Mouse (Mus musculus) forebrain, postnatal 0 days (tissue): ENCODE results near the gene Rpl38. TPM values are rescaled to one million over a fixed set of nuclear protein-coding genes. Genes with fewer than 3 reads are reported as not detected.

Experiments used
- ATAC-seq: fragments of 200-750 bp; cut with Nextera tagmentation; 2 replicates; pipeline ENCODE4 v1.8.0; 2017; ENCODE audit warnings: mild to moderate bottlenecking, moderate library complexity
- DNase-seq: peaks from one replicate; pipeline ENCODE4 v3.0.0-alpha.2; 2015
- H3K27ac ChIP-seq: fragments of 300-500 bp; sonication (generic); 2 replicates; pipeline ENCODE4 v1.5.1; 2014; ENCODE audit warnings: low read depth, mild to moderate bottlenecking, antibody characterized with exemption, low read length, moderate library complexity, mixed read lengths
- H3K27me3 ChIP-seq: fragments of 300-500 bp; sonication (generic); 2 replicates; pipeline ENCODE4 v1.6.1; 2014; ENCODE audit warnings: mild to moderate bottlenecking, low read length, mixed read lengths; ENCODE audit not compliant: insufficient read depth
- H3K36me3 ChIP-seq: fragments of 300-500 bp; sonication (generic); 2 replicates; pipeline ENCODE4 v1.6.1; 2014; ENCODE audit warnings: mild to moderate bottlenecking, moderate library complexity; ENCODE audit not compliant: insufficient read depth
- H3K4me1 ChIP-seq: fragments of 300-500 bp; sonication (generic); 2 replicates; pipeline ENCODE4 v1.6.1; 2014; ENCODE audit warnings: antibody characterized with exemption; ENCODE audit not compliant: insufficient read depth
- H3K4me2 ChIP-seq: fragments of 300-500 bp; sonication (generic); 2 replicates; pipeline ENCODE4 v1.6.1; 2014; ENCODE audit warnings: low read depth, mild to moderate bottlenecking, moderate library complexity
- H3K4me3 ChIP-seq: fragments of 300-500 bp; sonication (generic); 2 replicates; pipeline ENCODE4 v1.5.1; 2014; ENCODE audit warnings: low read depth, low read length, mixed read lengths
- H3K9ac ChIP-seq: fragments of 300-500 bp; sonication (generic); 2 replicates; pipeline ENCODE4 v1.6.1; 2014; ENCODE audit warnings: mild to moderate bottlenecking
- H3K9me3 ChIP-seq: fragments of 300-500 bp; sonication (generic); 2 replicates; pipeline ENCODE4 v1.6.1; 2016; ENCODE audit warnings: low read length
- CTCF ChIP-seq: sonication (generic); IDR thresholded peaks from 2 replicates; pipeline ENCODE4 v1.5.1; 2016; ENCODE audit warnings: antibody characterized with exemption, control low read depth, low read depth
- WGBS: fragments of 180-500 bp; shearing (Covaris S2); extraction: QIAGEN DNeasy Blood & Tissue Kit; methylation state at CpG from one replicate; pipeline ENCODE4 v1.1.7; 2014; 5-methylcytosine and 5-hydroxymethylcytosine counted together
- polyA plus RNA-seq: library from polyadenylated mRNA; unstranded; fragments of >200 nt; fragmentation: Nextera tagmentation; extraction: Ambion mirVana; gene quantifications from 2 replicates; pipeline ENCODE4 v1.2.1, GENCODE M21; 2015
- total RNA-seq: library from RNA; depleted of rRNA; stranded (reverse); fragments of >200 nt; gene quantifications from 2 replicates; pipeline ENCODE4 v1.2.3, GENCODE M21; 2014

The Rpl38 gene
- total and polyA plus RNA-seq, 2 experiments from 2014 or later: 1,003 to 1,173 TPM

DNA sequence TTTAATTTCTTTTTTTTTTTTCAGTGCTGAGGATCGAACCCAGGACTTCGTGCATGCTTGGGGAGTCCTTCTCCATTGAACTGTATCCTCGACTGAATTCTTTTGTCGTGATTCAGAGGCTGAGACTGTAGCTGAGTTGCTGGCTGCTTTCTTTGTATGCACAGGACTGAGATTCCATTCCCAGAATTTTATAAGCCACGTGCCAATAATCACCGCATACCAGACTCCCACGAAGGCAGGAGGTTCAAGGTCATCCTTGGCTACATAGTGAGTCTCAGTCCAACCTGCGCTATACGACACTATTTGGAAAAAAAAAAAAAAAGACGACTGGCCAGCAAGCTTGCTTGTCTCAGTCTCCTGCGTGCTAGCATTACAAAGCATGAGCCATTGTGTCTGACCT lies 25.4 kb upstream of the Rpl38 start:
- H3K9me3 ChIP-seq: 0 out of 2 replicates have a peak, but pooled peaks cover 5% of the 10 kb centered on the region
- no peak for ATAC-seq
- H3K4me2 ChIP-seq: no peak overlapping the region
- TF ChIP-seq CTCF: no peak
- no peak for DNase-seq
- H3K27ac ChIP-seq: no peak overlapping the region
- 74% methylated on average over 11 of the region's 11 CpGs for WGBS
- no peaks in the 10 kb centered on the region for H3K36me3 ChIP-seq
- no peak overlapping the region for H3K4me3 ChIP-seq
- H3K27me3 ChIP-seq: no peaks in the 10 kb centered on the region
- no peaks in the 10 kb centered on the region for H3K4me1 ChIP-seq
- H3K9ac ChIP-seq: no peak overlapping the region

DNA sequence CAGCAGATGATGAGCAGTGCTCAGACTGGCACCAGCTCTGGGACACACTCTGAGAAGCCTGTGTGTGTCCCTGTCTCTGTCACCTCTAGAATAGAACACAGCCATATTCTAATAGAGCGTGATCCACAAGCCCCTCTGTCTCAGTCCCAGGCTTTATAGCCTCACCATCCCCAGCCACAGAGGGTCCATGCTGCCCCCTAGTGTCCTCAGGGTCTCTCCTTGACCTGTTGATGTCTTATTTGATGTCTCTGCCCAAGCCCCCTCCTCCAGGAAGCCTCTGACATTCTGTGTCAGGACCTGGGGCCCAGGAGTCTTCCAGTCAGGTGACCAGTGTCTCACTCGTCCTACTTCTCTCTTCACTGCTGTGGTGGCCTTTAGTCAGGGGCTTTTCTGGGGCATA lies 24.2 kb upstream of the Rpl38 start:
- WGBS: 46% methylated on average over 2 of the region's 2 CpGs

GRCm38 (mm10) chr11:114649510-114649909 lies 18.8 kb upstream of the Rpl38 start:
- 73% methylated on average over 4 of the region's 4 CpGs for WGBS

More for the DNA sequence above, 24.2 kb upstream of the Rpl38 start:
- DNase-seq: no peak
- H3K4me1 ChIP-seq: no peaks in the 10 kb centered on the region
- no peaks in the 10 kb centered on the region for H3K36me3 ChIP-seq
- no peaks in the 10 kb centered on the region for H3K27me3 ChIP-seq
- peak; percentile 16 for TF ChIP-seq CTCF
- H3K9ac ChIP-seq: no peak overlapping the region
- no peak overlapping the region for H3K4me2 ChIP-seq
- H3K4me3 ChIP-seq: no peak overlapping the region
- ATAC-seq: no peak
- 0 out of 2 replicates have a peak, but pooled peaks cover 5% of the 10 kb centered on the region for H3K9me3 ChIP-seq
- H3K27ac ChIP-seq: no peak overlapping the region

GRCm38 (mm10) chr11:114652531-114652930 lies 15.8 kb upstream of the Rpl38 start:
- Histone ChIP-seq H3K4me3 (no peak overlapping the region), H3K9ac (no peak overlapping the region), H3K27ac (no peak overlapping the region), H3K27me3 (no peaks in the 10 kb centered on the region), H3K36me3 (no peaks in the 10 kb centered on the region), H3K4me1 (no peaks in the 10 kb centered on the region), H3K4me2 (peak overlapping the region; percentile 18; the same call in 1 of the 2 replicates), H3K9me3 (no peaks in the 10 kb centered on the region)
- no peak for DNase-seq
- peak; percentile 32; the same call in 1 of the 2 replicates for ATAC-seq
- no peak for TF ChIP-seq CTCF
- 3% methylated on average over 16 of the region's 16 CpGs for WGBS

More at GRCm38 (mm10) chr11:114649510-114649909, 18.8 kb upstream of the Rpl38 start:
- no peak overlapping the region for H3K9ac ChIP-seq
- TF ChIP-seq CTCF: no peak
- H3K9me3 ChIP-seq: 0 out of 2 replicates have a peak, but pooled peaks cover 5% of the 10 kb centered on the region
- no peaks in the 10 kb centered on the region for H3K27me3 ChIP-seq
- ATAC-seq: no peak
- H3K36me3 ChIP-seq: no peaks in the 10 kb centered on the region
- no peaks in the 10 kb centered on the region for H3K4me1 ChIP-seq
- H3K27ac ChIP-seq: no peak overlapping the region
- no peak overlapping the region for H3K4me3 ChIP-seq
- no peak for DNase-seq
- H3K4me2 ChIP-seq: no peak overlapping the region

- Histone ChIP-seq H3K9ac (no peak overlapping the region), H3K27ac (no peak overlapping the region), H3K36me3 (no peaks in the 10 kb centered on the region), H3K4me1 (no peaks in the 10 kb centered on the region), H3K9me3 (no peaks in the 10 kb centered on the region), H3K4me2 (no peak overlapping the region), H3K4me3 (no peak overlapping the region), H3K27me3 (no peaks in the 10 kb centered on the region)
- 83% methylated on average over 6 of the region's 6 CpGs for WGBS
- TF ChIP-seq CTCF: no peak
- ATAC-seq (no peak), DNase-seq (no peak)
Measured at GRCm38 (mm10) chr11:114653664-114654063, 14.7 kb upstream of the Rpl38 start.

- Histone ChIP-seq H3K27ac (no peak overlapping the region), H3K4me3 (no peak overlapping the region), H3K9me3 (no peaks in the 10 kb centered on the region), H3K4me2 (no peak overlapping the region), H3K4me1 (no peaks in the 10 kb centered on the region), H3K9ac (no peak overlapping the region), H3K27me3 (no peaks in the 10 kb centered on the region), H3K36me3 (no peaks in the 10 kb centered on the region)
- no peak for ATAC-seq
- 69% methylated on average over 5 of the region's 5 CpGs for WGBS
- DNase-seq: no peak
- peak; percentile 13 for TF ChIP-seq CTCF
Measured at GRCm38 (mm10) chr11:114654552-114654951, 13.8 kb upstream of the Rpl38 start.

DNA sequence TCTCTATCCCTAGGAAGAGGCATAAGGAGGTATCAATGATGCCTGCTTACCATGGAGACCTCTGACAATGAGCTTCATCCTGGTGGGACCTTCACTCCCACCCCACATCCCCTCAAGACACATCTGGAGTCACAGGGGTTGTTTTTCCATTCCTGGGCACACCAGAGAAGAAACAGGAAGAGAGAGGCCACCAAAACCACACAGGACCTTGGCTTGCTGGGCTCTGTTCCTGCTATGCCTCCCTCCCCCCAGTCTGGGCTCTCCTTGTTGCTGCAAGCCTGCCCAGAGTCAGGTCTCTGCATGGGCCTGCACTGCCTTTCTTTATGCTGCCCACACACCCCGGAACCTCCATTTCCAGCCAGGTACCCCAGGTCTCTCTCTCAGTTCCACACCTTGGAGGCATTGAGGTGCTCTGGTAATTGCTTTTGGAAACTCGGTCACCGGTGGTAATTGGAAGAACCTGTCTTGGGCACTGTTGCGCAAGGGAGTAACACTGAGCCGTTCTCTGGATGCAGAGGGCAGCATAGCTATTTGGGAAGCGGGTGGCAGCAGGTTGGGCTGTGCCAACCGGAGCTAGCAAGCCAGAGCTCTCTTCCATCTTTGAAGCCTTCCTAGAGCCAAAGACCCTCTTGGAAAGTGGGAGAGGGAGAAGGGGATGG lies 12.8 kb upstream of the Rpl38 start:
- no peaks in the 10 kb centered on the region for H3K27me3 ChIP-seq
- WGBS: 85% methylated on average over 7 of the region's 7 CpGs
- ATAC-seq: no peak

More for the DNA sequence above, 12.8 kb upstream of the Rpl38 start:
- no peak for TF ChIP-seq CTCF
- Histone ChIP-seq H3K9me3 (no peaks in the 10 kb centered on the region), H3K36me3 (no peaks in the 10 kb centered on the region), H3K4me1 (no peaks in the 10 kb centered on the region), H3K27ac (no peak overlapping the region), H3K4me2 (no peak overlapping the region), H3K9ac (no peak overlapping the region), H3K4me3 (no peak overlapping the region)
- no peak for DNase-seq
